Mouse (Mus musculus): ENCODE measurements at regions not wholly inside any gene's neighbourhood (a gene's known extent, or its start where the extent isn't known, plus 50 kb on each side); places are given as distances from the start of the nearest gene placed in this dataset.

DNA sequence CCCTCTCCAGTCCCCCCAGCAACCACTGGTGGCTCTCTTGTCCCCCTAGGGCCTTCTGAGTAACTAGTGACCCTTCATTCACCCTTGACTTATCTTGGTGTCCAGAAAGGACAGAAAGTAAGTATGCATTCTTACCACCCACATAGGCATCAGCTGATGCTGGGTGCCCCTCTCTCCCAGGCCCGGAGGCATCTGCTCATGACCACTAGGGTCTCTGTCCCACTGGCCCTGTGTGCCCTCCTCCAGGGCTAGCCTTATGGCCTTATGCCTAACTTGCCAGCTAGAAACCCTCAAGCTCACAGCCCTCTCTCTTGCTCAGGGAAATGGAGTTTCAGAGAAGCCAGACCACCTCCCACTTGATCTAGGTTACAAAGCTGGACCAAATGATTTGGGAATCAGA is 89.2 kb upstream of the Unc5b start:
- no peak for ATAC-seq (ENCODE audit: insufficient number of reproducible peaks, low FRiP score, low TSS enrichment, low read depth)
- Histone ChIP-seq H3K9ac (no peak overlapping the region), H3K27ac (replicated peaks) (no peak overlapping the region), H3K27me3 (no peaks in the 10 kb centered on the region), H3K36me3 (no peaks in the 10 kb centered on the region), H3K4me3 (replicated peaks) (no peak overlapping the region), H3K9me3 (replicated peaks) (no peaks in the 10 kb centered on the region), H3K4me1 (no peaks in the 10 kb centered on the region), H3K4me2 (replicated peaks) (no peak overlapping the region)
- WGBS = 75% methylated on average over 1 of the region's 1 CpGs

DNA sequence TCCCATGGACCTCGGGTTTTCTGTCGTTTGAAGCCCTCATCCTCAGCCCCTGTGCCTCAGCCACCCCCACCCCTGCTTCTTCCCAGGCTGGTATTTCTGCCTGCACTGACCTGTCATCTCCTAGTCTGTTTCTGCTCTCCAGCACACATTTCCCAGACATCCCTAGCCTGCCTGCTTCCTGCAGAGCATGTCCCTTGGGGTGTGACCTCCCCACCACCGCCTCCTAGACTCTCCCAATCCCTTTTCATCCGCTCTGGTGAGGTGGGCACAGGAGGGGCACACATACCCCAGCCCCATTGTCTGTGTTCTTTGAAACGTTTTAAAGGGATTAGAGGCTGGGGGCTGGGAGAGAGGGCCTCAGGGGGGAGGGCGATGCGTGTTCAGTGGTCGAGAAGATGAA is 86.6 kb upstream of the Unc5b start:
- Histone ChIP-seq H3K9ac (no peak overlapping the region), H3K36me3 (no peaks in the 10 kb centered on the region), H3K27ac (replicated peaks) (no peak overlapping the region), H3K27me3 (no peaks in the 10 kb centered on the region; the same call in 1 of the 2 replicates), H3K4me3 (replicated peaks) (no peak overlapping the region), H3K9me3 (replicated peaks) (no peaks in the 10 kb centered on the region), H3K4me1 (no peaks in the 10 kb centered on the region), H3K4me2 (replicated peaks) (no peak overlapping the region)
- 2% methylated on average over 8 of the region's 8 CpGs for WGBS
- ATAC-seq (ENCODE audit: insufficient number of reproducible peaks, low FRiP score, low TSS enrichment, low read depth) = no peak

DNA sequence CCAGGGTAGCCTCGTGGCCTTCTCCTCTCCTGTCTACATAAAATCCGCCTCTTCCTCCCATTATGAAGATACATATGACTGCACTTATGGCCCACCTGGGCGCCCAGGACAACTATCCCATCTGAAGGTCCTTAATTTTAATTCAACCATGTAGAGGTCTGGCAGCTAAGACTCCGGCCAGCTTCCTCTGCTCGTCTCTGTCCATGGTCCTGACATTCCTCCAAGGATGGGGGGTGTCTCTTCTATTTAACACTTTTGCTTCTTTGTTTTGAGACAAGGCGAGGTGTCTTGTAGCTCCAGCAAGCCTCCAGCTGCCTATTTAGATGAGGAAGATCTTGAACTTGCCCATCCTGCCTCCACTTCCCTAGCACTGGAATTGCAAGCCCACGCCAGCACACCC is 83.0 kb upstream of the Unc5b start:
- no peaks in the 10 kb centered on the region for H3K36me3 ChIP-seq
- no peak overlapping the region for H3K9ac ChIP-seq
- H3K4me3 ChIP-seq (replicated peaks) = no peak overlapping the region
- WGBS = 21% methylated on average over 7 of the region's 7 CpGs
- no peaks in the 10 kb centered on the region for H3K9me3 ChIP-seq (replicated peaks)
- H3K27ac ChIP-seq (replicated peaks) = no peak overlapping the region
- ATAC-seq (ENCODE audit: insufficient number of reproducible peaks, low FRiP score, low TSS enrichment, low read depth) = no peak
- H3K4me1 ChIP-seq = no peaks in the 10 kb centered on the region
- H3K4me2 ChIP-seq (replicated peaks) = no peak overlapping the region
- H3K27me3 ChIP-seq = no peaks in the 10 kb centered on the region; the same call in 1 of the 2 replicates

DNA sequence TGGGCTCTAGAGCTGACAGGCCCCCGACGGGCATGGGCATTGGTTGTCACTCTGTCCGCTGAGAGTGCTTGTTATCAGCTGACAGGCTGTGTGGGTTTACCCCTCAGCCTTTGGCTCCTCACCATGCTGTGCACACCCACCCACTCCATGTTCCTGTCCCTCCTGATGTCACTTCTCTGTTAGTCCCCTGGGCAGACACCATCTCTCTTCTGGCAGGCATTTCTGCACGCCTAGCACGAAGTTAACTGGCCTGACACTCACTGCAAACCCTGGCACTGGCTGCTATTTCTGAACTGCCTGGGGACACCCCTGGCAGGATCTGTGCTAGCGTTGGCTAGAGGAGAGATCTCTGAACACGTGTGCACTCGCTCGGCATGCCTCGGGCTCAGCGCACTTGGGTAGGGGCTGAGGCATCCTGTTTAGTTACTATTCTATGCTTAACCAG is 82.1 kb upstream of the Unc5b start:
- Histone ChIP-seq H3K9ac (no peak overlapping the region), H3K4me2 (replicated peaks) (no peak overlapping the region), H3K27ac (replicated peaks) (no peak overlapping the region), H3K9me3 (replicated peaks) (no peaks in the 10 kb centered on the region), H3K4me3 (replicated peaks) (no peak overlapping the region), H3K27me3 (no peaks in the 10 kb centered on the region; the same call in 1 of the 2 replicates), H3K4me1 (no peaks in the 10 kb centered on the region), H3K36me3 (no peaks in the 10 kb centered on the region)
- 69% methylated on average over 11 of the region's 11 CpGs for WGBS
- no peak for ATAC-seq (ENCODE audit: insufficient number of reproducible peaks, low FRiP score, low TSS enrichment, low read depth)

DNA sequence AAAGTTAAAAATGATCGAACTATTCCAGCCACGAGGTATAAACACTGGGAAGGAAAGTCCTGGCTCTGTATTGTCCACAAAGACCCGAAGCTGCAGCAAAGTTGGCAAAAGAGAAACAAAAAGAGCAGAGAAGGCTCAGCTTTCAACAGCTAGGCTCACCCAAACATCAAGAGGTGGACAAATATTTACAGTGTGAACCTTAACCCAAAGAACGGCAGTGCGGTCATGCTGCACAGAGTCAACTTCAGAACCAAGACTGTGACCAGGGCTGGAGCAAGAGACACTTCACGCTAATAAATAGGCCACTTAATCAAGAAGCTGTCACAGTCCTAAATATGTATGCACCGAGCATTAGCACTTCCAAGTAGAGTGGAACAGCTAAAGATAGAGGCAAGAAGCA is 73.0 kb upstream of the Unc5b start:
- no peaks in the 10 kb centered on the region for H3K36me3 ChIP-seq
- 81% methylated on average over 7 of the region's 7 CpGs for WGBS
- H3K27ac ChIP-seq (replicated peaks) = no peak overlapping the region
- no peak overlapping the region for H3K4me3 ChIP-seq (replicated peaks)
- no peaks in the 10 kb centered on the region for H3K9me3 ChIP-seq (replicated peaks)
- no peaks in the 10 kb centered on the region for H3K4me1 ChIP-seq
- H3K4me2 ChIP-seq (replicated peaks) = no peak overlapping the region
- no peaks in the 10 kb centered on the region for H3K27me3 ChIP-seq
- H3K9ac ChIP-seq = no peak overlapping the region
- no peak for ATAC-seq (ENCODE audit: insufficient number of reproducible peaks, low FRiP score, low TSS enrichment, low read depth)

DNA sequence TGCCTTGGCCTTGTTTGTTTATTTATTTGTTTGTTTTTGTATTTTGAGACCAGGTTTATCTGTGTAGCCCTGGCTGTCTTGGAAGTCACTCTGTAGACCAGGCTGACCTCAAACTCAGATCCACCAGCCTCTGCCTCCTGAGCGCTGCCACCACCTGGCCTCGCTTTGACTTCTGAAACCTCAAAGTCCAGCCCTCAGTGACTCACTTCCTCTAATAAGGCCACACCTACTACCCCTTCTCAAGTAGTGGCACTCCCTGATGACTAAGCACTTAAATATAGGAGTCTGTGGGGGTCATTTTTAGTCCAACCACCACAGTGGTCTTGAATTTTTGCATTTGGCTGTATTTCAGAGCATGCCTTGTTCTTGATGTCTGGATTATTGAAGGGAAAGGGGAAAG is 69.6 kb upstream of the Unc5b start:
- Histone ChIP-seq H3K36me3 (no peaks in the 10 kb centered on the region), H3K4me2 (replicated peaks) (no peak overlapping the region), H3K4me1 (no peaks in the 10 kb centered on the region), H3K4me3 (replicated peaks) (no peak overlapping the region), H3K9ac (no peak overlapping the region), H3K9me3 (replicated peaks) (no peaks in the 10 kb centered on the region), H3K27me3 (no peaks in the 10 kb centered on the region), H3K27ac (replicated peaks) (no peak overlapping the region)
- no peak for ATAC-seq (ENCODE audit: insufficient number of reproducible peaks, low FRiP score, low TSS enrichment, low read depth)
- 92% methylated on average over 2 of the region's 2 CpGs for WGBS

DNA sequence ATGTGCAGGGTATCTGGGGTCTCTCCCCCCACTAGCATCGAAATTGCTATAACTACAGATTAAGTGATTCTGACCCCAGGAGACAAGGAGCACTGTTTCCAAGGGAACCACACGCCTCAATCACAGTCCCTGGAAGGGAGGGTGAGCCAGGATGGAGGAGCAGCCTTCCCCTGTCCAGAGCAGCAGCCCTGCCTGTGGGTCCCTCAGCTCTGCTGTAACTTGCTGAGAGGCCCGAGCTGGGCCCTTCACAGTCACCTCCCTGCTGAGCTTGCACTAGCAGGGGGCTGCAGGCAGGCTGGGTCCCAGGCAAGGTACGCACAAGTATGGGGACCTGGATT is 62.4 kb upstream of the Unc5b start:
- H3K9ac ChIP-seq = no peak overlapping the region
- no peaks in the 10 kb centered on the region for H3K9me3 ChIP-seq (replicated peaks)
- H3K27me3 ChIP-seq = no peaks in the 10 kb centered on the region
- WGBS = 39% methylated on average over 4 of the region's 4 CpGs
- H3K36me3 ChIP-seq = no peaks in the 10 kb centered on the region
- H3K4me1 ChIP-seq = 0 out of 2 replicates have a peak, but pooled peaks cover 4% of the 10 kb centered on the region
- no peak overlapping the region for H3K4me2 ChIP-seq (replicated peaks)
- H3K27ac ChIP-seq (replicated peaks) = no peak overlapping the region
- H3K4me3 ChIP-seq (replicated peaks) = no peak overlapping the region
- ATAC-seq (ENCODE audit: insufficient number of reproducible peaks, low FRiP score, low TSS enrichment, low read depth) = no peak

DNA sequence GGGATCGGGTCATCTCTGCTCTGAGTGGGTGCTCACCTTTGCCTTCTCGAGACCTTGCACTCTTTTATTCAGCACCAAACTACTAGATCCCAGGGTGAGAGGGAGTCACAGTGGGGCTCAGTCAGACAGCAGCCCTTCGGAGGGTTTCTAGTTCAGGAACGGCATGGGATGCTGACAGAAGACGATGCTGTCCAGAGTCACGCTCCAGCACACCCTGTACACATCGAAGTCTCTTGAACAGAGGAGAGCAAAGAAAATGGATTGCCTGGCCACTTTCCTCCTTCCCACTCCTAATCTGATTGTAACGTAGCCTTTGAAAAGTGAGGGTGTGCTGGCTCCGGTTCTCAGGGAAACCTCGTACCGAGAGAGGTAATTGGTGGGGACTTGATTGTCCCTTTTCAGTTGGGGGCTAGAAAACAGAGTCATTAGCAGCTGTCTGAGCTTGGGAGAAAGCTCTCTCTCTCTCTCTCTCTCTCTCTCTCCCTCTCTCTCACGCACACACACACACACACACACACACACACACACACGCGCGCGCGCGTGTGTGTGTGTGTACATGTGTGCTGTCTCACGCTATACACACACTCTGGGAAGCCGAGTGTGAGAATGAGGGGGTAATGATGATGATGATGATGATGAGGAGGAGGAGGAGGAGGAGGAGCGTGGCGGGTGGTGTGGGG is 61.9 kb upstream of the Unc5b start:
- no peak for ATAC-seq (ENCODE audit: insufficient number of reproducible peaks, low FRiP score, low TSS enrichment, low read depth)
- WGBS = 64% methylated on average over 22 of the region's 22 CpGs

DNA sequence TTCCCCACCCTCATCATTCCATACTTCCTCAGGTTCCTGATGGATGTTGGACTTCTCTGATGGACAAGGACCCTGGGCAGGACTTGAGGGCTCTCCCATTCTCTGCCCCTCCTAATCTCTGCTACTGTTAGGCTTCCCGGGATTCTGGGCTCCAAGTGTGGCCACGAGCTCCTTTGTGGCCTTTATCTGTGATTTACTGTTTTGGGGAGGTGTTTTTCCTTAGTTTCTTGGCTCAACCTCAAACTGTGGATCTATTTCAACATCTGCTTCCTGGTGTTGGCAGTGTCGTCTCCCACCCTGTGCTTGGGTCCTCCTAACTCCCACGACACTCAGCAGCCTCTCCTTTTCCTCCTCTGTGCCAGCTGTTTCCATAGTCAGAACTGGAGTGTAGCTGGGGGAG is 61.3 kb upstream of the Unc5b start:
- Histone ChIP-seq H3K36me3 (no peaks in the 10 kb centered on the region), H3K27ac (replicated peaks) (no peak overlapping the region), H3K9me3 (replicated peaks) (no peaks in the 10 kb centered on the region), H3K9ac (no peak overlapping the region), H3K4me3 (replicated peaks) (no peak overlapping the region), H3K27me3 (no peaks in the 10 kb centered on the region), H3K4me2 (replicated peaks) (no peak overlapping the region), H3K4me1 (0 out of 2 replicates have a peak, but pooled peaks cover 4% of the 10 kb centered on the region)
- ATAC-seq (ENCODE audit: insufficient number of reproducible peaks, low FRiP score, low TSS enrichment, low read depth) = no peak
- 44% methylated on average over 4 of the region's 4 CpGs for WGBS

More for the DNA sequence above, 61.9 kb upstream of the Unc5b start:
- Histone ChIP-seq H3K9ac (no peak overlapping the region), H3K4me2 (replicated peaks) (no peak overlapping the region), H3K4me3 (replicated peaks) (no peak overlapping the region), H3K36me3 (no peaks in the 10 kb centered on the region), H3K27ac (replicated peaks) (no peak overlapping the region), H3K9me3 (replicated peaks) (no peaks in the 10 kb centered on the region), H3K27me3 (no peaks in the 10 kb centered on the region), H3K4me1 (0 out of 2 replicates have a peak, but pooled peaks cover 4% of the 10 kb centered on the region)

DNA sequence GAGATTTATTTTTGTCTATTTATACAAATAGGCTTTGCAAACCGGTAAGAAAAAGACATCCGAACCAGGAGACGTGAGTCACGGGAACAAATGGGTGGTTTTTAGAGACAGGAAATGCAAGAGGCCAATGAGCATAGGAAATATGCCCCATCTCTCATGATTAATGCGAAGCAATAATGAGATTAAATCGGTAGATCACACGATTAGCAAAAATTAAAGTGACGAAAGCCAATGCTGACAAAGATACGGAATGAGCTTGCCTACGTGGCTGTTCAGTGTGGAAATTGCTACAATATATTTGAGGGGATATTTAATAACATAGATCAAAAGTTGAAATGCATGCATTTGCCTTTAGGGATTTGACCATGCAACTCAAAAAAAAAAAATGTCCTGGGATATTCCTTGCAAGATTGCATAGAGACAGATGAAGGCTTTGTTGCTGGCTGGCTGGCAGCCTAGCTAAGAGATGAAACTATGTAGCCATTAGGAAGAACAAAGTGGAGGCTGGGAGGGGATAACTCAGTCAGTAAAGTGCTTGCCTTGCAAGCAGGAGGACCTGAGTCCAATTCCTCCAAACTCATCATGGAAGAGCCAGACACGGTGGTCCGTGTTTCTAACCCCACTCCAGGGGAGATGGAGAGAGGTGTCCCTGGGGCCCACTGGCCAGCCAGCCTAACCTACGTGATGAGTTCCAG is 60.2 kb upstream of the Unc5b start:
- Histone ChIP-seq H3K27ac (replicated peaks) (no peak overlapping the region), H3K27me3 (no peaks in the 10 kb centered on the region), H3K9ac (no peak overlapping the region), H3K4me2 (replicated peaks) (no peak overlapping the region), H3K9me3 (replicated peaks) (no peaks in the 10 kb centered on the region), H3K36me3 (no peaks in the 10 kb centered on the region), H3K4me1 (0 out of 2 replicates have a peak, but pooled peaks cover 4% of the 10 kb centered on the region), H3K4me3 (replicated peaks) (no peak overlapping the region)
- ATAC-seq (ENCODE audit: insufficient number of reproducible peaks, low FRiP score, low TSS enrichment, low read depth) = no peak
- 69% methylated on average over 13 of the region's 13 CpGs for WGBS

DNA sequence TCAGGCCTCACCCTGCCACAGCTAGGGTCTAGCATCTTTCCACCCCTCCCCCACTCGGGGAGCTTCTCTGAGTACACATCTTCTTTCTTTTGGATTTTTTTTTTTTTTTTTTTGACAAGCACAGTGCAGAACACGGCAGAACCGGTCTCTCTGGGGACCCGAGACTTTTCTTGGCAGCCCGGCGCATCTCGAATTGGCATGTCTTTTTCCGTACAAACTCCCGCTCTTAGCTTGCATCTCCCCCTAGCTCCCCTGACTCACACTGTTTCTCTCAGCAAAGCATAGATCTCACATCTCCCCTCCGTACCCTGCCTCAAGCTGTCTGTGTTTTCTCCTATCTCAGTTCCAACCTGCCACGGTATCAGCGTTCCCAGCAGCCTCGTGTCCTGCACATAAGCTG is 58.4 kb upstream of the Unc5b start:
- Histone ChIP-seq H3K4me2 (replicated peaks) (no peak overlapping the region), H3K27me3 (no peaks in the 10 kb centered on the region), H3K36me3 (no peaks in the 10 kb centered on the region), H3K9me3 (replicated peaks) (no peaks in the 10 kb centered on the region), H3K27ac (replicated peaks) (no peak overlapping the region), H3K4me1 (0 out of 2 replicates have a peak, but pooled peaks cover 11% of the 10 kb centered on the region), H3K4me3 (replicated peaks) (no peak overlapping the region), H3K9ac (no peak overlapping the region)
- 65% methylated on average over 13 of the region's 13 CpGs for WGBS
- ATAC-seq (ENCODE audit: insufficient number of reproducible peaks, low FRiP score, low TSS enrichment, low read depth) = no peak

DNA sequence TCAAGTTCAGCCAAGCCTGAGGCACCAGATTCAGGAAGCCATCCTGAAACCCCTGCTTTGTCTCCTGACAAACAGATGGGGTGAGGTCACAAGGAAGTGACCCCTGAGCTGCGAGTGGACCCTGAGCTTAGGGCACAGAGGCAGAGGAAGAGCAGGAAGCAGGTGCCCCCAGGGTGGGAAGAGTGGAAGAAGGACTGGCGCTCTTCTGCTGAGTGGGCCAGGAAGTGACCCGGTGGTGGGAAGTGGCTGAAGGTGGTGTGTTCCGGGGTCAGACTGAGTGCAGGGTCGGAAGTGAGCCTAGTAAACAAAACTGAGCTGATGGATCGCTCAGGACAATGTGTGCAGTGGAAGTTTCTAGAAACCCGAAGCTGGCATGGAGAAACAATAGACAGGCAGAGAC is 57.2 kb upstream of the Unc5b start:
- Histone ChIP-seq H3K4me2 (replicated peaks) (no peak overlapping the region), H3K9ac (no peak overlapping the region), H3K9me3 (replicated peaks) (no peaks in the 10 kb centered on the region), H3K27me3 (no peaks in the 10 kb centered on the region), H3K27ac (replicated peaks) (no peak overlapping the region), H3K36me3 (no peaks in the 10 kb centered on the region), H3K4me3 (replicated peaks) (no peak overlapping the region), H3K4me1 (0 out of 2 replicates have a peak, but pooled peaks cover 11% of the 10 kb centered on the region)
- ATAC-seq (ENCODE audit: insufficient number of reproducible peaks, low FRiP score, low TSS enrichment, low read depth) = no peak
- 45% methylated on average over 7 of the region's 7 CpGs for WGBS

Measured in embryonic facial prominence, embryonic 15.5 days (tissue).